Mouse (Mus musculus): ENCODE results near the gene Gnrhr. TPM values are rescaled to one million over a fixed set of nuclear protein-coding genes. Genes with fewer than 3 reads are reported as not detected.

Gnrhr gene
- polyA plus RNA-seq, 1 experiment from 2014 or later = not detected

Other genes starting within 250 kb of the Gnrhr start
- 21.1 and 21.8 TPM in 2 replicates for gene Cenpc1, start 132.3 kb downstream of the Gnrhr start, polyA plus RNA-seq (2016; fragmentation: Nextera tagmentation; extraction: Ambion mirVana)
- 2.5 and 2.6 TPM in 2 replicates for gene Stap1, start 126.2 kb downstream of the Gnrhr start, polyA plus RNA-seq (2016; fragmentation: Nextera tagmentation; extraction: Ambion mirVana)
- gene Uba6, start 25.1 kb downstream of the Gnrhr start, polyA plus RNA-seq (2016; fragmentation: Nextera tagmentation; extraction: Ambion mirVana) = 7.2 and 7.3 TPM in 2 replicates
- gene Tmprss11c, start 91.4 kb upstream of the Gnrhr start, polyA plus RNA-seq (2016; fragmentation: Nextera tagmentation; extraction: Ambion mirVana) = not detected in 2 replicates
- gene Tmprss11d, start 175.5 kb upstream of the Gnrhr start, polyA plus RNA-seq (2016; fragmentation: Nextera tagmentation; extraction: Ambion mirVana) = not detected in 2 replicates

All from liver, embryonic 12.5 days (tissue).